16 mouse cellular contexts compared by ENCODE assay signal in the genomic region with DNA sequence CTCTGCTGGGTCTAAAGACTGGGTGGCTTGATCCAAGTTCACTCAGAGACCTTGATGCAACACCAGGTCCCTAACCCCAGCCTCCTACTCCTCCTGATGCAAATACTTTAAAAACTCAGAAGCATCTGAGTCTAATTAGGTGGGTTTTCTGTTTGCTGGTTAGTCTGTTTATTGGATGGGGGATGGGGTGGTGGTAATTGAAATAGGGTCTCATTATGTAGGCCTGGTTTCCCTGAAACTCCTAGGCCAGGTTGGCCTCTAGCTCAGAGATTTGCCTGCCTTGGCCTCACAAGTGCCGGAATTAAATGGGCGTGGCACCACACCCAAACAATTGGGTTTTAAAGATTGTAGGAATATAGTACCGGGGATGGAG. TPM values are rescaled to one million over a fixed set of nuclear protein-coding genes. Genes with fewer than 3 reads are reported as not detected.
DNase-seq lines count a peak whose midpoint lies in the region; ATAC-seq and TF ChIP-seq lines count a peak whose summit lies in the region.
"Had no signal": no experiment of that assay in that cellular context is flagged by ENCODE, and none has a peak within 500 bp of the region (broad histone marks: within the 10 kb centered on the region; RNA-seq: fewer than 3 reads in every experiment).

No protein-coding gene starts in this region.

- peaks cover 39% of the 10 kb centered on the region for H3K4me1 ChIP-seq in E14TG2a.4 (replicated peaks; ENCODE audit: low read depth, low read length)
- H3K4me1 ChIP-seq in embryonic facial prominence, embryonic 13.5 days, result peaks cover 10% of the 10 kb centered on the region
- H3K4me1 ChIP-seq in hindbrain, embryonic 10.5 days (replicated peaks), result peaks cover 60% of the 10 kb centered on the region
- H3K4me1 ChIP-seq in limb, embryonic 12.5 days (replicated peaks), result peaks cover 26% of the 10 kb centered on the region
- H3K4me1 ChIP-seq: heart, embryonic 13.5 days had no signal

- peak overlapping the region; percentile 29; the same call in 1 of the 2 replicates for H3K4me3 ChIP-seq in E14TG2a.4 (replicated peaks; ENCODE audit: low read length)
- H3K4me3 ChIP-seq in embryonic facial prominence, embryonic 13.5 days, result no peak overlapping the region
- no peak overlapping the region for H3K4me3 ChIP-seq in hindbrain, embryonic 10.5 days
- no peak overlapping the region for H3K4me3 ChIP-seq in limb, embryonic 12.5 days (replicated peaks)
- H3K4me3 ChIP-seq: heart, embryonic 13.5 days; kidney, embryonic 15.5 days had no signal

- H3K9me3 ChIP-seq in E14TG2a.4 (ENCODE audit: low read length), result no peaks in the 10 kb centered on the region
- H3K9me3 ChIP-seq in embryonic facial prominence, embryonic 13.5 days, result no peaks in the 10 kb centered on the region
- no peaks in the 10 kb centered on the region for H3K9me3 ChIP-seq in hindbrain, embryonic 10.5 days
- 0 out of 2 replicates have a peak, but pooled peaks cover 5% of the 10 kb centered on the region for H3K9me3 ChIP-seq in limb, embryonic 12.5 days
- H3K9me3 ChIP-seq: heart, embryonic 13.5 days; kidney, embryonic 15.5 days had no signal

- no peaks in the 10 kb centered on the region for H3K36me3 ChIP-seq in E14TG2a.4 (ENCODE audit: insufficient read depth, low read length)
- no peaks in the 10 kb centered on the region for H3K36me3 ChIP-seq in embryonic facial prominence, embryonic 13.5 days
- peaks cover 9% of the 10 kb centered on the region for H3K36me3 ChIP-seq in hindbrain, embryonic 10.5 days
- no peaks in the 10 kb centered on the region for H3K36me3 ChIP-seq in limb, embryonic 12.5 days
- H3K36me3 ChIP-seq: heart, embryonic 13.5 days; kidney, embryonic 15.5 days had no signal

- peaks cover 21% of the 10 kb centered on the region for H3K27me3 ChIP-seq in E14TG2a.4 (ENCODE audit: insufficient read depth, low read length)
- peaks cover under 1% of the 10 kb centered on the region; the same call in 1 of the 2 replicates for H3K27me3 ChIP-seq in embryonic facial prominence, embryonic 13.5 days
- H3K27me3 ChIP-seq in hindbrain, embryonic 10.5 days (ENCODE audit: insufficient read depth, poor library complexity, severe bottlenecking), result peaks cover 7% of the 10 kb centered on the region
- no peaks in the 10 kb centered on the region for H3K27me3 ChIP-seq in limb, embryonic 12.5 days

- no peak for TF ChIP-seq CTCF in E14TG2a.4 (conservative IDR thresholded peaks at IDR 0.05; ENCODE audit: low read length)

- WGBS in embryonic facial prominence, embryonic 13.5 days, result 61% methylated on average over 3 of the region's 3 CpGs
- 88% methylated on average over 3 of the region's 3 CpGs for WGBS in hindbrain, embryonic 10.5 days
- WGBS in limb, embryonic 12.5 days, result 21% methylated on average over 3 of the region's 3 CpGs

- peak overlapping the region; percentile 68; the same call in 1 of the 2 replicates for H3K27ac ChIP-seq in embryonic facial prominence, embryonic 13.5 days
- H3K27ac ChIP-seq in hindbrain, embryonic 10.5 days, result peak overlapping the region; percentile 54
- H3K27ac ChIP-seq in limb, embryonic 12.5 days, result peak overlapping the region; percentile 83
- H3K27ac ChIP-seq: heart, embryonic 13.5 days; kidney, embryonic 15.5 days had no signal

- peak overlapping the region; percentile 26; the same call in 1 of the 2 replicates for H3K4me2 ChIP-seq in embryonic facial prominence, embryonic 13.5 days
- peak overlapping the region; percentile 13; the same call in 1 of the 2 replicates for H3K4me2 ChIP-seq in limb, embryonic 12.5 days
- H3K4me2 ChIP-seq: heart, embryonic 13.5 days; kidney, embryonic 15.5 days had no signal

- H3K9ac ChIP-seq in embryonic facial prominence, embryonic 13.5 days, result no peak overlapping the region
- no peak overlapping the region for H3K9ac ChIP-seq in limb, embryonic 12.5 days (replicated peaks)
- H3K9ac ChIP-seq: heart, embryonic 13.5 days; kidney, embryonic 15.5 days had no signal

- no peak for DNase-seq in hindbrain, embryonic 10.5 days (ENCODE audit: low spot score)
- DNase-seq in cerebellum, postnatal 36 days, result no peak
- no peak for DNase-seq in adrenal gland, adult 2 months
- no peak for DNase-seq in lung, postnatal 14 days
- DNase-seq: gastrocnemius, postnatal 36 days; layer of hippocampus, adult 9-11 months; lung, adult 2 months; spleen, adult 18-20 months; thymus, postnatal 36 days had no signal

- no peak for ATAC-seq in embryonic facial prominence, embryonic 13.5 days (ENCODE audit: insufficient number of reproducible peaks, insufficient read depth, low FRiP score, low TSS enrichment, low read depth)
- no peak; the same call in 1 of the 2 replicates for ATAC-seq in limb, embryonic 12.5 days (ENCODE audit: insufficient number of reproducible peaks, insufficient read depth, low FRiP score, low TSS enrichment, low read depth)
- ATAC-seq in megakaryocyte-erythroid progenitor cell, adult 5-6 weeks (replicated peaks; ENCODE audit: low FRiP score, low TSS enrichment, poor library complexity, severe bottlenecking), result no peak

RNA-seq across cellular contexts. Expression of a gene that starts 7.5 kb away (rescaled TPM):
- 70.6 and 76.3 TPM in 2 replicates for polyA plus RNA-seq in embryonic facial prominence, embryonic 13.5 days (2015; fragmentation: Nextera tagmentation; extraction: Ambion mirVana)
- polyA plus RNA-seq in hindbrain, embryonic 10.5 days (2016; fragmentation: Nextera tagmentation; extraction: Ambion mirVana), result 74.3 and 86.9 TPM in 2 replicates
- 104 and 107 TPM in 2 replicates for polyA plus RNA-seq in limb, embryonic 12.5 days (2016; fragmentation: Nextera tagmentation; extraction: Ambion mirVana)
- total RNA-seq in megakaryocyte-erythroid progenitor cell, adult 5-6 weeks (2014; fragmentation: Nextera tagmentation), result 25.1 and 28.9 TPM in 2 replicates
- total RNA-seq in megakaryocyte-erythroid progenitor cell, adult 5-6 weeks (2017), result 5.8 and 10.9 TPM in 2 replicates
- 10 to 100 TPM; 23.4 to 27.3 TPM for total RNA-seq in adrenal gland, adult 2 months (2021)
- polyA plus RNA-seq in adrenal gland, adult 2 months (2012; rRNA removed), result 30.9 and 36.7 TPM in 2 replicates

RNA-seq across cellular contexts. Expression of a gene that starts 7.8 kb away (rescaled TPM):
- polyA plus RNA-seq in embryonic facial prominence, embryonic 13.5 days (2015; fragmentation: Nextera tagmentation; extraction: Ambion mirVana), result 0.78 and 1.1 TPM in 2 replicates
- 6.5 and 13.1 TPM in 2 replicates for polyA plus RNA-seq in hindbrain, embryonic 10.5 days (2016; fragmentation: Nextera tagmentation; extraction: Ambion mirVana)
- polyA plus RNA-seq in limb, embryonic 12.5 days (2016; fragmentation: Nextera tagmentation; extraction: Ambion mirVana), result 1.8 and 1.9 TPM in 2 replicates
- not detected in 2 replicates for total RNA-seq in megakaryocyte-erythroid progenitor cell, adult 5-6 weeks (2014; fragmentation: Nextera tagmentation)
- not detected in 2 replicates for total RNA-seq in megakaryocyte-erythroid progenitor cell, adult 5-6 weeks (2017)
- under 1 TPM; 0.14 TPM for total RNA-seq in adrenal gland, adult 2 months (2021)
- polyA plus RNA-seq in adrenal gland, adult 2 months (2012; rRNA removed), result 0.07 and 0.12 TPM in 2 replicates
- total RNA-seq: megakaryocyte progenitor cell, adult 5-6 weeks had no signal

RNA-seq across cellular contexts. Expression of a gene that starts 29.3 kb away (rescaled TPM):
- polyA plus RNA-seq in embryonic facial prominence, embryonic 13.5 days (2015; fragmentation: Nextera tagmentation; extraction: Ambion mirVana), result 14.9 and 15.1 TPM in 2 replicates
- 11.0 and 15.6 TPM in 2 replicates for polyA plus RNA-seq in hindbrain, embryonic 10.5 days (2016; fragmentation: Nextera tagmentation; extraction: Ambion mirVana)
- polyA plus RNA-seq in limb, embryonic 12.5 days (2016; fragmentation: Nextera tagmentation; extraction: Ambion mirVana), result 11.8 and 11.9 TPM in 2 replicates
- total RNA-seq in megakaryocyte-erythroid progenitor cell, adult 5-6 weeks (2014; fragmentation: Nextera tagmentation), result 19.7 and 25.6 TPM in 2 replicates
- 10.5 and 12.7 TPM in 2 replicates for total RNA-seq in megakaryocyte-erythroid progenitor cell, adult 5-6 weeks (2017)
- total RNA-seq in adrenal gland, adult 2 months (2021), result 10 to 100 TPM; 45.8 to 66.9 TPM
- polyA plus RNA-seq in adrenal gland, adult 2 months (2012; rRNA removed), result 102 and 123 TPM in 2 replicates

RNA-seq across cellular contexts. Expression of a gene that starts 34.8 kb away (rescaled TPM):
- 9.7 and 10.1 TPM in 2 replicates for polyA plus RNA-seq in embryonic facial prominence, embryonic 13.5 days (2015; fragmentation: Nextera tagmentation; extraction: Ambion mirVana)
- 15.6 and 15.7 TPM in 2 replicates for polyA plus RNA-seq in hindbrain, embryonic 10.5 days (2016; fragmentation: Nextera tagmentation; extraction: Ambion mirVana)
- polyA plus RNA-seq in limb, embryonic 12.5 days (2016; fragmentation: Nextera tagmentation; extraction: Ambion mirVana), result 11.2 and 12.0 TPM in 2 replicates
- total RNA-seq in megakaryocyte-erythroid progenitor cell, adult 5-6 weeks (2014; fragmentation: Nextera tagmentation), result 15.4 and 26.3 TPM in 2 replicates
- total RNA-seq in megakaryocyte-erythroid progenitor cell, adult 5-6 weeks (2017), result 11.6 and 20.4 TPM in 2 replicates
- total RNA-seq in adrenal gland, adult 2 months (2021), result 10 to 100 TPM; 75.4 to 97.8 TPM
- 135 and 174 TPM in 2 replicates for polyA plus RNA-seq in adrenal gland, adult 2 months (2012; rRNA removed)

RNA-seq across cellular contexts. Expression of a gene that starts 37.6 kb away (rescaled TPM):
- polyA plus RNA-seq in embryonic facial prominence, embryonic 13.5 days (2015; fragmentation: Nextera tagmentation; extraction: Ambion mirVana), result 13.5 TPM in 2 replicates
- polyA plus RNA-seq in hindbrain, embryonic 10.5 days (2016; fragmentation: Nextera tagmentation; extraction: Ambion mirVana), result 48.0 and 86.5 TPM in 2 replicates
- 17.5 and 18.7 TPM in 2 replicates for polyA plus RNA-seq in limb, embryonic 12.5 days (2016; fragmentation: Nextera tagmentation; extraction: Ambion mirVana)
- 6.0 and 6.6 TPM in 2 replicates for total RNA-seq in megakaryocyte-erythroid progenitor cell, adult 5-6 weeks (2014; fragmentation: Nextera tagmentation)
- total RNA-seq in megakaryocyte-erythroid progenitor cell, adult 5-6 weeks (2017), result 4.1 and 5.5 TPM in 2 replicates
- total RNA-seq in adrenal gland, adult 2 months (2021), result 10 to 100 TPM; 11.4 to 16.3 TPM
- polyA plus RNA-seq in adrenal gland, adult 2 months (2012; rRNA removed), result 20.4 and 26.5 TPM in 2 replicates
